Comparison of ENCODE assay signal across 20 mouse cellular contexts in the genomic region with DNA sequence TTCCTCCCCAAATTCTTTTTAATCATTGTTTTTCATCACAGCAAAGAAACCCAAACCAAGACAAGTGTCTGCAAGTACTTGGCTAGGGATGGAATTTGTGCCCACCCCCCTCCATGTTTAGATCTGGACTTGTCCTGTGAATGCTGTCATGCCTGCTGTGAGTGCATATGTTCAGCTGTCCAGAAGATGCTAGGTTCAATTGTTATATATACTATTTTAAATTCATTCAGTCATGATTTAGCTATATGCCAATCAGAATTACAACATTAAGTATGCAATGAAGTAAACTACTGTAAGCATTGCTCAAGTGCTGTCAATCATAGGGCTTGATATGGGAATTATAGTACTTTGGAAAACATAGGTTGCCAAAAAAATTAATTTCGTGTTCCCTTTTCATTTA.
DNase-seq lines count a peak whose midpoint lies in the region; ATAC-seq and TF ChIP-seq lines count a peak whose summit lies in the region.
"Had no signal": no experiment of that assay in that cellular context is flagged by ENCODE, and none has a peak within 500 bp of the region (broad histone marks: within the 10 kb centered on the region; RNA-seq: fewer than 3 reads in every experiment).

No protein-coding gene starts in this region.

- ATAC-seq in forebrain, embryonic 13.5 days: peak; percentile 79; the same call in 1 of the 2 replicates
- ATAC-seq in forebrain, embryonic 11.5 days (replicated peaks; ENCODE audit: low FRiP score): no peak
- ATAC-seq in lung, embryonic 14.5 days (ENCODE audit: insufficient read depth): no peak; the same call in 1 of the 2 replicates
- ATAC-seq: liver, postnatal 0 days had no signal

- WGBS in forebrain, embryonic 13.5 days: 82% methylated on average over 1 of the region's 1 CpGs
- 81% methylated on average over 1 of the region's 1 CpGs for WGBS in forebrain, embryonic 11.5 days
- WGBS in lung, embryonic 14.5 days: 65% methylated on average over 1 of the region's 1 CpGs

- TF ChIP-seq CTCF in lung, embryonic 14.5 days (IDR thresholded peaks at IDR 0.05; ENCODE audit: low read depth): no peak

- no peak overlapping the region for H3K27ac ChIP-seq in forebrain, embryonic 13.5 days
- H3K27ac ChIP-seq in forebrain, embryonic 11.5 days (ENCODE audit: low read depth, low read length): no peak overlapping the region
- H3K27ac ChIP-seq in lung, embryonic 14.5 days (ENCODE audit: low read depth): no peak overlapping the region
- H3K27ac ChIP-seq: heart, adult 2 months; heart, embryonic 13.5 days; hindbrain, embryonic 12.5 days; limb, embryonic 12.5 days; midbrain, embryonic 12.5 days had no signal

- H3K9me3 ChIP-seq in forebrain, embryonic 13.5 days (replicated peaks): no peaks in the 10 kb centered on the region
- no peaks in the 10 kb centered on the region for H3K9me3 ChIP-seq in forebrain, embryonic 11.5 days (ENCODE audit: control insufficient read depth, low read length)
- H3K9me3 ChIP-seq in lung, embryonic 14.5 days (ENCODE audit: low read depth, low read length): no peaks in the 10 kb centered on the region
- H3K9me3 ChIP-seq: heart, embryonic 13.5 days; hindbrain, embryonic 12.5 days; limb, embryonic 12.5 days; midbrain, embryonic 12.5 days had no signal

- H3K36me3 ChIP-seq in forebrain, embryonic 13.5 days (ENCODE audit: poor library complexity, severe bottlenecking): no peaks in the 10 kb centered on the region
- no peaks in the 10 kb centered on the region for H3K36me3 ChIP-seq in forebrain, embryonic 11.5 days (ENCODE audit: control insufficient read depth, insufficient read depth, low read length)
- H3K36me3 ChIP-seq in lung, embryonic 14.5 days (ENCODE audit: insufficient read depth): no peaks in the 10 kb centered on the region
- H3K36me3 ChIP-seq: heart, embryonic 13.5 days; hindbrain, embryonic 12.5 days; limb, embryonic 12.5 days; midbrain, embryonic 12.5 days had no signal

- no peak for DNase-seq in forebrain, embryonic 11.5 days (ENCODE audit: low spot score)
- DNase-seq in lung, embryonic 14.5 days: peak; percentile 24
- DNase-seq in lung, postnatal 10 days: no peak
- peak; percentile 79 to 87 for DNase-seq in cerebellum, postnatal 10 days
- no peak for DNase-seq in yolk sac, embryonic 10.5 days (ENCODE audit: low spot score)
- no peak for DNase-seq in layer of hippocampus, postnatal 10 days (ENCODE audit: low spot score in 2 of 2)
- DNase-seq: adrenal gland, postnatal 36 days; gastrocnemius, postnatal 36 days; heart, adult 2 months; heart, postnatal 14 days; kidney, adult 2 months; kidney, postnatal 10 days; liver, postnatal 0 days; lung, postnatal 14 days had no signal

- no peaks in the 10 kb centered on the region for H3K4me1 ChIP-seq in forebrain, embryonic 13.5 days
- no peaks in the 10 kb centered on the region for H3K4me1 ChIP-seq in forebrain, embryonic 11.5 days (replicated peaks; ENCODE audit: control insufficient read depth, insufficient read depth, low read length)
- H3K4me1 ChIP-seq in lung, embryonic 14.5 days (ENCODE audit: insufficient read depth): no peaks in the 10 kb centered on the region
- H3K4me1 ChIP-seq: heart, embryonic 13.5 days; hindbrain, embryonic 12.5 days; limb, embryonic 12.5 days; midbrain, embryonic 12.5 days had no signal

- no peaks in the 10 kb centered on the region for H3K27me3 ChIP-seq in forebrain, embryonic 13.5 days
- H3K27me3 ChIP-seq in forebrain, embryonic 11.5 days (ENCODE audit: control insufficient read depth, insufficient read depth, low read length): no peaks in the 10 kb centered on the region
- no peaks in the 10 kb centered on the region for H3K27me3 ChIP-seq in lung, embryonic 14.5 days (ENCODE audit: insufficient read depth, low read length)
- H3K27me3 ChIP-seq: heart, embryonic 13.5 days; hindbrain, embryonic 12.5 days; limb, embryonic 12.5 days; midbrain, embryonic 12.5 days had no signal

- H3K4me3 ChIP-seq in forebrain, embryonic 13.5 days: no peak overlapping the region
- H3K4me3 ChIP-seq in forebrain, embryonic 11.5 days (ENCODE audit: low read depth, low read length): no peak overlapping the region
- no peak overlapping the region for H3K4me3 ChIP-seq in lung, embryonic 14.5 days (ENCODE audit: low read depth, low read length)
- H3K4me3 ChIP-seq: heart, adult 2 months; heart, embryonic 13.5 days; hindbrain, embryonic 12.5 days; limb, embryonic 12.5 days; midbrain, embryonic 12.5 days had no signal

- no peak overlapping the region for H3K4me2 ChIP-seq in forebrain, embryonic 13.5 days
- no peak overlapping the region for H3K4me2 ChIP-seq in forebrain, embryonic 11.5 days (ENCODE audit: low read depth, low read length, severe bottlenecking)
- H3K4me2 ChIP-seq in lung, embryonic 14.5 days: no peak overlapping the region
- H3K4me2 ChIP-seq: heart, embryonic 13.5 days; hindbrain, embryonic 12.5 days; limb, embryonic 12.5 days; liver, embryonic 11.5 days; midbrain, embryonic 12.5 days had no signal

- no peak overlapping the region for H3K9ac ChIP-seq in forebrain, embryonic 13.5 days
- no peak overlapping the region for H3K9ac ChIP-seq in forebrain, embryonic 11.5 days (ENCODE audit: low read length)
- H3K9ac ChIP-seq in lung, embryonic 14.5 days: no peak overlapping the region
- H3K9ac ChIP-seq: heart, embryonic 13.5 days; hindbrain, embryonic 12.5 days; limb, embryonic 12.5 days; liver, postnatal 0 days; midbrain, embryonic 12.5 days had no signal

Comparison
In these comparisons a context has a peak if more than half of its experiments do, and no peak if none do; other contexts are left out.
1. DNase-seq: peak in lung, embryonic 14.5 days (single experiment) and cerebellum, postnatal 10 days (2 of 2); none in forebrain, embryonic 11.5 days (single experiment), lung, postnatal 10 days (single experiment), yolk sac, embryonic 10.5 days (single experiment) and layer of hippocampus, postnatal 10 days (0 of 2).